Mouse (Mus musculus) embryonic facial prominence, embryonic 15.5 days (tissue): ENCODE results near the gene Acad10. TPM values are rescaled to one million over a fixed set of nuclear protein-coding genes. Genes with fewer than 3 reads are reported as not detected.

ENCODE experiments used
- ATAC-seq: fragments of 200-750 bp; cut with Nextera tagmentation; 2 replicates; pipeline ENCODE4 v1.8.0; 2017; ENCODE audit warnings: low read depth, moderate TSS enrichment; ENCODE audit not compliant: insufficient number of reproducible peaks, low FRiP score, low TSS enrichment
- H3K27ac ChIP-seq: fragments of 300-500 bp; sonication (generic); replicated peaks from 2 replicates; pipeline ENCODE4 v1.5.1; 2015; ENCODE audit warnings: mild to moderate bottlenecking, inconsistent platforms
- H3K27me3 ChIP-seq: fragments of 300-500 bp; sonication (generic); 2 replicates; pipeline ENCODE4 v1.6.1; 2015; ENCODE audit warnings: inconsistent platforms
- H3K36me3 ChIP-seq: fragments of 300-500 bp; sonication (generic); 2 replicates; pipeline ENCODE4 v1.6.1; 2015; ENCODE audit warnings: mild to moderate bottlenecking, inconsistent platforms
- H3K4me1 ChIP-seq: fragments of 300-500 bp; sonication (generic); 2 replicates; pipeline ENCODE4 v1.6.1; 2015; ENCODE audit warnings: inconsistent platforms
- H3K4me2 ChIP-seq: fragments of 300-500 bp; sonication (generic); replicated peaks from 2 replicates; pipeline ENCODE4 v1.6.1; 2015; ENCODE audit warnings: mild to moderate bottlenecking, inconsistent platforms
- H3K4me3 ChIP-seq: fragments of 300-500 bp; sonication (generic); replicated peaks from 2 replicates; pipeline ENCODE4 v1.5.1; 2015; ENCODE audit warnings: mild to moderate bottlenecking, inconsistent platforms
- H3K9ac ChIP-seq: fragments of 300-500 bp; sonication (generic); 2 replicates; pipeline ENCODE4 v1.6.1; 2015; ENCODE audit warnings: inconsistent platforms
- H3K9me3 ChIP-seq: fragments of 300-500 bp; sonication (generic); replicated peaks from 2 replicates; pipeline ENCODE4 v1.6.1; 2016; ENCODE audit warnings: inconsistent platforms
- WGBS: fragments of 180-500 bp; shearing (Covaris S2); methylation state at CpG from one replicate; pipeline ENCODE4 v1.1.7; 2015; 5-methylcytosine and 5-hydroxymethylcytosine counted together
- polyA plus RNA-seq: library from polyadenylated mRNA; unstranded; fragments of >200 nt; fragmentation: Nextera tagmentation; extraction: Ambion mirVana; gene quantifications from 2 replicates; pipeline ENCODE4 v1.2.1, GENCODE M21; 2015

Gene Acad10
- polyA plus RNA-seq, 1 experiment from 2014 or later = 3.4 TPM

DNA sequence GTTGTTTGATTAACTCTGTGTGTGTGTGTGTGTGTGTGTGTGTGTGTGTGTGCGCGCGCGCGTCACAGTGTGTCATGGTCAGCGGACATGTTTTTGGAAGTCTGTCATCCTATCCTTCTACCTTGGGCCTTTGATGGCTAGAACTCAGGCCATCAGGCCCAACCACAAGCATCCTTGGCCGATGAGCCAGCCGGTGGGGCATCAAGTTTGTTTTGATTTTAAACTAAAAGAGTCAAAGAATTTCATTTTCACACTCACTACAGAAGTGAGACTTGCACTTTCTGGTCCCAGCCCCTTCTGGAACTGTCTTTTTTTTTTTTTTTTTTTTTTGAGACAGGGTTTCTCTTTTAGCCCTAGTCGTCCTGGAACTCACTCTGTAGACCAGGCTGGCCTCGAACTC lies 75.3 kb downstream of the Acad10 start:
- no peak for ATAC-seq

DNA sequence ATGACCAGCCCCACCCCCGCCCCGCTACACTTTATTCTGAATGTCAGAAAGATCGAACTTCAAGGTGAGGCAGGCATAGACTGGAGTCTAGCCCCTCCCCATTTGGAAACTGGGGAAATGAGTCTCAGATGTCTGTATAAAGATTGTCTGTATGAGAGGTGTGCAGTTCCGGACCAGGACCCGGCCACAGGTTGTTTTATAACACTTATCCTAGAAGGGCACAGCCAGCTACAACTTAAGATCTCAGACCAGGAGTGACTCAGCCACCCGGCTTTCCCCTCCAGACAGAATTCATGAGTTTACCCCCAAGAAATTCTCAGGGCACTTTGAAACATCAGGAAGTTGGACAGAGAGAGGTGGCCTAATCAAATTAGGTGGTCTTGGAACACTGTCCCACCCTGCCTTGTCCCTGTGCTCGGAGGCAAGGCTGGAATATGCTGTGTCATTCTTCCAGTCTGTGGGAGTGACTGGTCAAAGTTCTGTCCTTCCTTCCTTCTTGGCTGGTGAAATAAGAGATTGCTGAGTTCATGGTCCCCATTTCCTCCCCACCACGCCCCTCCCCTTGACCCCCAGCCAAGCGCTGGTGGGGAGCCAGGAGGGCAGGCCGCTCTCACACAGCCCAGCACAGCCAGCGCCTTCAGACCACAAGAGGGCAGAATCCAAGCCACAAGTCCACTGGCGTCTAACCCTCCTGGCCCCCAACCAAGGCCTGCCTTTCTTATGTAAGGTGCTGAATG lies 76.4 kb downstream of the Acad10 start:
- no peak overlapping the region for H3K9ac ChIP-seq
- peaks cover 25% of the 10 kb centered on the region for H3K4me1 ChIP-seq
- H3K4me2 ChIP-seq = no peak overlapping the region
- ATAC-seq = peak; percentile 79; the same call in 1 of the 2 replicates
- 49% methylated on average over 12 of the region's 12 CpGs for WGBS
- H3K36me3 ChIP-seq = peaks cover 22% of the 10 kb centered on the region
- no peaks in the 10 kb centered on the region for H3K27me3 ChIP-seq
- H3K4me3 ChIP-seq = no peak overlapping the region
- peak overlapping the region; percentile 17; the same call in 1 of the 2 replicates for H3K27ac ChIP-seq
- H3K9me3 ChIP-seq = no peaks in the 10 kb centered on the region

More for the DNA sequence above, 75.3 kb downstream of the Acad10 start:
- Histone ChIP-seq H3K9me3 (no peaks in the 10 kb centered on the region), H3K27me3 (no peaks in the 10 kb centered on the region), H3K4me1 (peaks cover 25% of the 10 kb centered on the region), H3K4me3 (no peak overlapping the region), H3K4me2 (no peak overlapping the region), H3K36me3 (peaks cover 12% of the 10 kb centered on the region), H3K27ac (no peak overlapping the region), H3K9ac (no peak overlapping the region)
- WGBS = 91% methylated on average over 10 of the region's 10 CpGs

DNA sequence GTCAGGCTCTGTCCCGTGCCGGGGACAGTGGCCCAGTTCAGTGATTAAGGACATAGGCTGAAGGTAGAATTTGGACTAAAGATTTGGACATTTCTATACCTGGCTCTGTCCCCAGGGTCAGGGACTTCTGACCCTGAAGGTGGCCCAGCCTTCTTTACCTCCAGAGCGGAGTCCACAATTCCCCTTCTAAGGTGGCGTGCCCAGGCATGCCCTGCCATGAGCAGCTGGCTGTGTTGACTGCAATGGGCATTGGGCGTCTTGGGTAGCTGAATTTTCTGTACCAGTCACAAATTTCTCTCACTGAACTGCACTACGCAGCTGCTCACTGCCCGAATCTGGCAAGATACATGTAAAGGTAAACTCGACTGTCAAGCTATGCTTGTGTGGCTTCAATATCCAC lies 78.4 kb downstream of the Acad10 start:
- Histone ChIP-seq H3K9ac (no peak overlapping the region), H3K27me3 (no peaks in the 10 kb centered on the region), H3K4me1 (peaks cover 20% of the 10 kb centered on the region), H3K27ac (no peak overlapping the region), H3K4me3 (no peak overlapping the region), H3K36me3 (peaks cover 40% of the 10 kb centered on the region), H3K4me2 (no peak overlapping the region), H3K9me3 (no peaks in the 10 kb centered on the region)
- ATAC-seq = no peak
- 84% methylated on average over 8 of the region's 8 CpGs for WGBS

DNA sequence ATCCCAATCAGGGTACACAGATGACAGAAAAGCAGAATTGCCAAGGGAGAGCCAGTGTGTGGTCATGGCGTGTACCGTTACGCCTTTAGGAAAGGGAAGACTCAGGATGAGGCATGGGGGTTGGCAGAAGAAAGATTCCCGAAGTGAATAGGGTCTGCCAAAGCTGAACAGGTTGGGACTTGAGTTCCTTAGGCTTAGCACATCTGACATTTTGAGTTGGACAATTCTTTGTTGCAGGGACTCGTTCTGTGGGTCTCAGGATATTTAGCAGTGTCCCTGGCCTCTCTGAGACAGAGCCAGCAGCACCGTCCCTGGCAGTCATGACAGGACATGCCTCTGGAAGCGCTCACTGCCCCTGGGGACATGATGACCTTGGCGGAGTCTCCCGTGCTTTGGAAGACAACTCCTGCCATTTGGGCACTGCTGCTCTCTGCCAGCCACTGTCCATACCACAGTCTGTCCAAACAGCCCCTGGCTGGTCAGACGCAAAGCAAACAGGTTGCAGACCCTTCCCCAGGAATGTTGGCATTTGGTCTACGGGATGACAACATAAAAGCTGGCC lies 83.3 kb downstream of the Acad10 start:
- WGBS = 68% methylated on average over 11 of the region's 11 CpGs
- Histone ChIP-seq H3K27ac (no peak overlapping the region), H3K27me3 (no peaks in the 10 kb centered on the region), H3K36me3 (peaks cover 78% of the 10 kb centered on the region), H3K4me1 (no peaks in the 10 kb centered on the region), H3K4me2 (no peak overlapping the region), H3K9me3 (no peaks in the 10 kb centered on the region), H3K9ac (no peak overlapping the region), H3K4me3 (no peak overlapping the region)
- no peak for ATAC-seq

DNA sequence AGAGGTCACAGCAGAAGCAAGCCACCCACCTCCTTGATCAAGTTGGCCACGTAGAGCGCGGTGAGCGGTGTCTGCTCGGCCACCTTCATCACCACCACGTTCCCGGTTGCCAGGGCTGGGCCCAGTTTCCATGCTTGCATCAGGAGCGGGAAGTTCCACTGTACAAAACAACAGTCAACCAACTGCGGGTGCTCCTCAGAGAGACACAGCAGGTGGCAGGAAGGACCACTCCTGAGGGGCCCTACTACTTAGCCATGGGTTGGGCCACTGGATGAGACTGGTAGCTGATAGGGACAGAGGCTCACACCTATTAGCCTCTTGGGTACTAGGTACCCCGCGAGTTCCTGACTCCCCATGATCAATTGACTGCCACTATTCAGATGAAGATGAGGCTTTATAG lies 84.4 kb downstream of the Acad10 start:
- Histone ChIP-seq H3K4me1 (no peaks in the 10 kb centered on the region), H3K27ac (no peak overlapping the region), H3K36me3 (peaks cover 83% of the 10 kb centered on the region), H3K9ac (no peak overlapping the region), H3K4me3 (no peak overlapping the region), H3K27me3 (no peaks in the 10 kb centered on the region), H3K9me3 (no peaks in the 10 kb centered on the region), H3K4me2 (no peak overlapping the region)
- ATAC-seq = no peak
- WGBS = 92% methylated on average over 11 of the region's 11 CpGs

DNA sequence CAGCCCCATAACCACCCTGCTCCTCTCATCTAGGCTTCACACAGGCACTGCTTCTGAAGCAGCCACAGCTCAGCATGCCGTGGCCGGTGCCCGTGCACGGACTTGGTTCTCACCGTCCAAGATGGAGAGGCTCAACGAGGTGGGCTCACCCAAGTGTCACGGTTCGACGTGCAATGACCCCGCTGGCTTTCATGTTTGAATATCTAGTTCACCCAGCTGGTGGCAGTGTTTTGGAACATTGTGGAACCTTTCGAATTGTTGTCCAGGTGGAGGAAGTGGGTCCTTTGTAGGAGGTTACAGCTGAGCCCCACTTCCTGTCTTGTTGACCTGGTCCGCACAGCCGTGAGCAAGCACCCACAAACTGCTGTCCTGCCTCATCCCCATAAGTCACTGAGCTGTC lies 86.2 kb downstream of the Acad10 start:
- 91% methylated on average over 13 of the region's 13 CpGs for WGBS

More for the DNA sequence above, 86.2 kb downstream of the Acad10 start:
- H3K9ac ChIP-seq = no peak overlapping the region
- no peaks in the 10 kb centered on the region for H3K27me3 ChIP-seq
- H3K4me3 ChIP-seq = no peak overlapping the region
- H3K4me1 ChIP-seq = no peaks in the 10 kb centered on the region
- no peak overlapping the region for H3K27ac ChIP-seq
- peaks cover 76% of the 10 kb centered on the region for H3K36me3 ChIP-seq
- no peaks in the 10 kb centered on the region for H3K9me3 ChIP-seq
- no peak overlapping the region for H3K4me2 ChIP-seq
- no peak for ATAC-seq

Other genes starting within 250 kb of the Acad10 start
- gene Tmem116, start 208.6 kb downstream of the Acad10 start, polyA plus RNA-seq = 2.3 and 2.9 TPM in 2 replicates
- gene Erp29, start 208.0 kb downstream of the Acad10 start, polyA plus RNA-seq = 175 and 195 TPM in 2 replicates
- gene Adam1b, start 157.1 kb downstream of the Acad10 start, polyA plus RNA-seq = not detected in 2 replicates
- gene Adam1a, start 115.0 kb downstream of the Acad10 start, polyA plus RNA-seq = 1.4 and 1.9 TPM in 2 replicates
- 0.58 TPM in 1 of 2 replicates, not detected in the other for gene Gm42878, start 115.0 kb downstream of the Acad10 start, polyA plus RNA-seq
- 49.3 and 52.0 TPM in 2 replicates for gene Mapkapk5, start 114.6 kb downstream of the Acad10 start, polyA plus RNA-seq
- gene Aldh2, start 66.7 kb downstream of the Acad10 start, polyA plus RNA-seq = 212 and 219 TPM in 2 replicates
- 2.0 and 2.4 TPM in 2 replicates for gene Acad12, start 41.6 kb downstream of the Acad10 start, polyA plus RNA-seq
- gene Brap, start within 50 bp of the Acad10 start, polyA plus RNA-seq = 47.4 and 50.2 TPM in 2 replicates
- 60.5 and 65.2 TPM in 2 replicates for gene Atxn2, start 50.8 kb upstream of the Acad10 start, polyA plus RNA-seq
- 17.5 and 18.7 TPM in 2 replicates for gene Sh2b3, start 177.1 kb upstream of the Acad10 start, polyA plus RNA-seq
- 28.1 and 31.6 TPM in 2 replicates for gene Pheta1, start 188.5 kb upstream of the Acad10 start, polyA plus RNA-seq